Mouse (Mus musculus) liver, postnatal 0 days (tissue): Measurements from ENCODE around the gene Cnksr3.

ENCODE experiments used
- CTCF ChIP-seq: sonication (generic); IDR thresholded peaks from 2 replicates; pipeline ENCODE4 v1.5.1; 2016; ENCODE audit warnings: antibody characterized with exemption, low read depth
- EP300 ChIP-seq: IDR thresholded peaks from 2 replicates; pipeline ENCODE4 v1.6.1; 2016; ENCODE audit warnings: antibody characterized with exemption, low read depth, mild to moderate bottlenecking

GRCm38 (mm10) chr10:7103872-7104271, 108.2 kb downstream of the Cnksr3 start:
- no peak for TF ChIP-seq CTCF
- no peak for TF ChIP-seq EP300
